Mouse (Mus musculus) neural tube, embryonic 12.5 days (tissue): Measurements from ENCODE around the gene Fam178b. TPM values are rescaled to one million over a fixed set of nuclear protein-coding genes. Genes with fewer than 3 reads are reported as not detected.
A peak's percentile ranks its signal among the peaks of the same experiment; 100 is the strongest.

Experiments
- ATAC-seq: fragments of 200-750 bp; cut with Nextera tagmentation; 2 replicates; pipeline ENCODE4 v1.8.0; 2017; ENCODE audit warnings: low read depth, mild to moderate bottlenecking, moderate TSS enrichment, moderate library complexity; ENCODE audit not compliant: low FRiP score
- H3K27ac ChIP-seq: fragments of 300-500 bp; sonication (generic); 2 replicates; pipeline ENCODE4 v1.5.1; 2016
- H3K27me3 ChIP-seq: fragments of 300-500 bp; sonication (generic); replicated peaks from 2 replicates; pipeline ENCODE4 v1.6.1; 2016; ENCODE audit warnings: mild to moderate bottlenecking
- H3K36me3 ChIP-seq: fragments of 300-500 bp; sonication (generic); 2 replicates; pipeline ENCODE4 v1.6.1; 2016; ENCODE audit warnings: mild to moderate bottlenecking
- H3K4me1 ChIP-seq: fragments of 300-500 bp; sonication (generic); 2 replicates; pipeline ENCODE4 v1.6.1; 2016
- H3K4me2 ChIP-seq: fragments of 300-500 bp; sonication (generic); replicated peaks from 2 replicates; pipeline ENCODE4 v1.6.1; 2016; ENCODE audit warnings: mild to moderate bottlenecking
- H3K4me3 ChIP-seq: fragments of 300-500 bp; sonication (generic); 2 replicates; pipeline ENCODE4 v1.5.1; 2016
- H3K9ac ChIP-seq: fragments of 300-500 bp; sonication (generic); 2 replicates; pipeline ENCODE4 v1.6.1; 2016; ENCODE audit warnings: mild to moderate bottlenecking
- H3K9me3 ChIP-seq: fragments of 300-500 bp; sonication (generic); 2 replicates; pipeline ENCODE4 v1.6.1; 2016; ENCODE audit warnings: mild to moderate bottlenecking
- WGBS: fragments of 180-500 bp; shearing (Covaris S2); methylation state at CpG from one replicate; pipeline ENCODE4 v1.1.7; 2016; 5-methylcytosine and 5-hydroxymethylcytosine counted together
- polyA plus RNA-seq: library from polyadenylated mRNA; unstranded; fragments of >200 nt; fragmentation: Nextera tagmentation; extraction: Ambion mirVana; gene quantifications from 2 replicates; pipeline ENCODE4 v1.2.1, GENCODE M21; 2016

Gene Fam178b
- polyA plus RNA-seq, 1 experiment from 2014 or later: 0.48 TPM

GRCm38 (mm10) chr1:36611449-36612123, 71.4 kb downstream of the Fam178b start:
- Histone ChIP-seq H3K9me3 (no peaks in the 10 kb centered on the region), H3K36me3 (no peaks in the 10 kb centered on the region), H3K9ac (peak overlapping the region; percentile 26; the same call in 1 of the 2 replicates), H3K27me3 (no peaks in the 10 kb centered on the region), H3K4me1 (peaks cover 7% of the 10 kb centered on the region), H3K27ac (no peak overlapping the region), H3K4me3 (no peak overlapping the region), H3K4me2 (no peak overlapping the region)
- ATAC-seq: no peak
- WGBS: 60% methylated on average over 13 of the region's 13 CpGs

GRCm38 (mm10) chr1:36608211-36608610, 74.8 kb downstream of the Fam178b start:
- WGBS: 73% methylated on average over 4 of the region's 4 CpGs
- H3K4me1 ChIP-seq: peaks cover 13% of the 10 kb centered on the region
- H3K9me3 ChIP-seq: no peaks in the 10 kb centered on the region
- H3K27ac ChIP-seq: no peak overlapping the region
- H3K27me3 ChIP-seq: no peaks in the 10 kb centered on the region
- H3K9ac ChIP-seq: no peak overlapping the region
- H3K4me3 ChIP-seq: no peak overlapping the region
- H3K4me2 ChIP-seq: no peak overlapping the region
- H3K36me3 ChIP-seq: no peaks in the 10 kb centered on the region
- ATAC-seq: no peak

DNA sequence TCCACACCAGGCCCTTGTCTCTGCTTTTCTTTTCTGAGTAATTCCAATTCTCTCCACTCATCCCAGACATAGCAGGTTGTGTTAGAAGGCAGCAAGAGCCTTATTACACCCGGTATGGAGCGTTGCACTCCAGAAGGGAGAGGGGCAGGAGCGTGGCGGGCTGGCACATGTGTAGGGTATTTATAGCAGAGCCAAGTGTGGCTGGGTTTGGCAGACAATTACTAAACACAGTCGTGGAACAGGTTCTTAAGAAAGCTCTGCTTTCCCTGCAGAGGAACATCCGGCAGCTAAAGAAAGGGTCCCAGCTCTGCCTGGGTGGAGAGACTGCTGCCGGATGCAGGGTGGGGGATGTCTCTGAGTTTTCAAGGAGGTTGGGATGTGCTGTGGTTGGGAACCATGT, 76.0 kb downstream of the Fam178b start:
- WGBS: 72% methylated on average over 7 of the region's 7 CpGs
- no peak overlapping the region for H3K27ac ChIP-seq
- H3K4me2 ChIP-seq: no peak overlapping the region
- no peak for ATAC-seq
- H3K27me3 ChIP-seq: no peaks in the 10 kb centered on the region
- peaks cover 12% of the 10 kb centered on the region for H3K4me1 ChIP-seq
- no peak overlapping the region for H3K4me3 ChIP-seq
- H3K36me3 ChIP-seq: no peaks in the 10 kb centered on the region
- no peak overlapping the region for H3K9ac ChIP-seq
- no peaks in the 10 kb centered on the region for H3K9me3 ChIP-seq

GRCm38 (mm10) chr1:36604254-36605156, 78.5 kb downstream of the Fam178b start:
- H3K4me2 ChIP-seq: no peak overlapping the region
- no peak overlapping the region for H3K4me3 ChIP-seq
- H3K27me3 ChIP-seq: no peaks in the 10 kb centered on the region
- H3K9ac ChIP-seq: no peak overlapping the region
- peaks cover 6% of the 10 kb centered on the region; the same call in 1 of the 2 replicates for H3K4me1 ChIP-seq
- no peaks in the 10 kb centered on the region for H3K36me3 ChIP-seq
- no peaks in the 10 kb centered on the region for H3K9me3 ChIP-seq
- no peak for ATAC-seq
- no peak overlapping the region for H3K27ac ChIP-seq
- WGBS: 82% methylated on average over 12 of the region's 12 CpGs

DNA sequence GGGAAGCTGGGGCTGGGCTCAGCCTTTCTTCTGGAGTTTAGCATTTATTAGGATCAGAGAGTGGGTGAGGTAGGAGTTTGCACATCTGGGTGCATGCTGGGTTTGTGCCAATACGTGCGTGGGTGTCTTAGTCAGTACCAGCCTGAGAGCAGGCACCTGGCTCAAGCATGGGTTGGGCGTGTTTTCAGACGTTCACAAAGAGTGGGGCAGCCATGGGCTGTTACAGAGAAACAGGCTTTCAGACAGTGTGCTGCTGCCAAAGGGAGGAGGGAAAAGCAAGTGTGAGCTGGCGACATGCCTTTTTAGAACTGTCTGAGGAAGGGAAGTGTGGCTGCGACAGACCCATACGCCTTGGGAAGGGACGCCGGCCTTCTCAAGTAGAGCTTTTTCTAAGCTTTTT, 79.6 kb downstream of the Fam178b start:
- Histone ChIP-seq H3K9ac (no peak overlapping the region), H3K4me3 (no peak overlapping the region), H3K36me3 (no peaks in the 10 kb centered on the region), H3K9me3 (no peaks in the 10 kb centered on the region), H3K27me3 (no peaks in the 10 kb centered on the region), H3K27ac (no peak overlapping the region), H3K4me2 (no peak overlapping the region), H3K4me1 (peaks cover 6% of the 10 kb centered on the region; the same call in 1 of the 2 replicates)
- no peak for ATAC-seq
- WGBS: 67% methylated on average over 9 of the region's 9 CpGs

DNA sequence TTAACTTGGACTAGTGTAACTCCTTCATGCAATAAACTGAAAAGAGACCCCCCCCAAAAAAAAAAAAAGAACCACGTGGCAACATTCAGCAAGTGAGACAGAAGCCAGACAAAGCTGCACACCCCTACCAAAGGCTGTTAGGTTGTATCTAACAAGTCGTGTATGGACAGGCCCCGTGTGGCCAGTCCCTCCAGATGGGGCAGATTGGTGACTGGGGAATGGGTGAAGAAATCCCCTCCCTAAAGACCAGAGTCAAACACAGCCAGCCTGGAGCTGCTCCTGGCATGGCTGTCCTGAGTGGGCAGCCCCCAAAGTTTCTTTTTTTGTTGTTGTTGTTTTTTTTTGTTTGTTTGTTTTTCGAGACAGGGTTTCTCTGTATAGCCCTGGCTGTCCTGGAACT, 80.7 kb downstream of the Fam178b start:
- no peak for ATAC-seq
- no peaks in the 10 kb centered on the region for H3K36me3 ChIP-seq

DNA sequence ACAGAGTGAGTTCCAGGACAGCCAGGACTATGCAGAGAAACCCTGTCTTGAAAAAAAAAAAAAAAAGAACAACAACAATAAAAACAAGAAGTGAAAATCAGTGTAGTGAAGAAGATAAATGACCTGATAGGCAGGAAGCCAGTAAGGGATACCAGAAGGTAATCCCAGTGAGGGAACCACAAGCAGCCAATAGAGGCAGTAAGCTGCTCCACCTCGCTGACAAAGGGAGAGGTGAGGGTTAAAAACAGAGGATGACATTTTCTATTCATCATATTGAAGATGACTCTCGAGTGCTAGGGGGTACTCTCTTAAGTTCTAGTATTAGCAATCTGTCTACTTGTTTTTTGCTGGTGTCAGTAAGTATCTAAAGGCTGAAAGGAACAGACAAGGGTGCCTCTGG, 84.6 kb downstream of the Fam178b start:
- H3K4me1 ChIP-seq: peaks cover 13% of the 10 kb centered on the region
- H3K27me3 ChIP-seq: no peaks in the 10 kb centered on the region
- 77% methylated on average over 2 of the region's 2 CpGs for WGBS
- no peak overlapping the region for H3K4me2 ChIP-seq
- no peak overlapping the region for H3K27ac ChIP-seq
- no peak overlapping the region for H3K4me3 ChIP-seq
- no peaks in the 10 kb centered on the region for H3K9me3 ChIP-seq
- no peaks in the 10 kb centered on the region for H3K36me3 ChIP-seq
- no peak overlapping the region for H3K9ac ChIP-seq
- no peak for ATAC-seq

More for the DNA sequence above, 80.7 kb downstream of the Fam178b start:
- peaks cover 6% of the 10 kb centered on the region; the same call in 1 of the 2 replicates for H3K4me1 ChIP-seq
- no peak overlapping the region for H3K4me3 ChIP-seq
- H3K27ac ChIP-seq: no peak overlapping the region
- no peak overlapping the region for H3K9ac ChIP-seq
- no peaks in the 10 kb centered on the region for H3K9me3 ChIP-seq
- no peak overlapping the region for H3K4me2 ChIP-seq
- H3K27me3 ChIP-seq: no peaks in the 10 kb centered on the region
- 67% methylated on average over 4 of the region's 4 CpGs for WGBS

GRCm38 (mm10) chr1:36596114-36596513, 86.9 kb downstream of the Fam178b start:
- Histone ChIP-seq H3K4me2 (no peak overlapping the region), H3K27ac (no peak overlapping the region), H3K36me3 (no peaks in the 10 kb centered on the region), H3K4me3 (no peak overlapping the region), H3K4me1 (peaks cover 11% of the 10 kb centered on the region), H3K9ac (no peak overlapping the region), H3K9me3 (no peaks in the 10 kb centered on the region), H3K27me3 (no peaks in the 10 kb centered on the region)
- 18% methylated on average over 4 of the region's 4 CpGs for WGBS
- ATAC-seq: peak; percentile 79

DNA sequence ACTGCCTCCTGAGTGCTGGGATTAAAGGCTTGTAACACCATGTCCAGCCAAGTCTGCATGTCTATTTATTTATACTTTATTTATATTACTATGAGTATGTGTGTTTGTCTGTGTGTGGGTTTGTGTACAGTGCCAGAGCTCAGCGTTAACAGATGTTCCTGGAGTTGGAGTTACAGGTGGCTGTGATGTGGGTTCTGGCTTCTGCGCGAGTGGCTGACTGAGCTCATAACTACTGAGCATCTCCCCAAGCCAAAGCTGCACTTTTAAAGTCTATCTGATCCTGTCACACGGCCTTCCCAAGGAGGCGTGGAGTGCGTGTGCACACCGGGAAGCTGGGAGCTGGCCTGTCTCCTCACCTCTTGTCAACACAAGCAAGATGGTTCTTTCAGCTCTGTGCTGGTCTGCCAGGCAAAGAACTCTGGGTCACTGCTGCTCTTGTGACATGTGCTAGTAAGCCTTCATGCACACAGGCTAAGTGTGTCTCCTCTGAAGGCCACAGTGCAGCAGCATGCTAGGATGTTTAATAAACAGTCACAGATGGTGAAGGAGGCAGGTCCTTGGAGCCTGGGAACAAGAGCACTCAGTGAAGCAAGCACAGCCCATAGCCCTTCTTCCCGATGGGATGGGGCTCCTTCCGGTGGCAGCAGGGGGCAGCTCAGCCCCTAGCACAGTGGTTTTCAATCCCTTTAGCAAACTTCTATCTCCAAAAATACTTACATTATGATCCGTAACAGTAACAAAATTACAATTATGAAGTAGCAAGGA, 87.6 kb downstream of the Fam178b start:
- H3K9ac ChIP-seq: no peak overlapping the region
- no peaks in the 10 kb centered on the region for H3K9me3 ChIP-seq
- WGBS: 68% methylated on average over 10 of the region's 10 CpGs
- peaks cover 11% of the 10 kb centered on the region for H3K4me1 ChIP-seq
- no peaks in the 10 kb centered on the region for H3K36me3 ChIP-seq
- H3K27me3 ChIP-seq: no peaks in the 10 kb centered on the region
- H3K4me2 ChIP-seq: no peak overlapping the region
- peak; percentile 58; the same call in 1 of the 2 replicates for ATAC-seq
- H3K4me3 ChIP-seq: no peak overlapping the region
- no peak overlapping the region for H3K27ac ChIP-seq

- Histone ChIP-seq H3K4me3 (no peak overlapping the region), H3K4me1 (peaks cover 29% of the 10 kb centered on the region), H3K4me2 (no peak overlapping the region), H3K27me3 (no peaks in the 10 kb centered on the region), H3K9me3 (no peaks in the 10 kb centered on the region), H3K9ac (no peak overlapping the region), H3K27ac (no peak overlapping the region), H3K36me3 (no peaks in the 10 kb centered on the region)
- ATAC-seq: no peak
- WGBS: 15% methylated on average over 1 of the region's 1 CpGs
Measured at GRCm38 (mm10) chr1:36593099-36593498, 89.9 kb downstream of the Fam178b start.

GRCm38 (mm10) chr1:36591408-36591807, 91.6 kb downstream of the Fam178b start:
- H3K4me1 ChIP-seq: peaks cover 30% of the 10 kb centered on the region
- ATAC-seq: no peak
- no peak overlapping the region for H3K27ac ChIP-seq
- no peaks in the 10 kb centered on the region for H3K36me3 ChIP-seq
- no peaks in the 10 kb centered on the region for H3K27me3 ChIP-seq
- no peak overlapping the region for H3K4me2 ChIP-seq
- no peak overlapping the region for H3K4me3 ChIP-seq
- no peak overlapping the region for H3K9ac ChIP-seq
- no peaks in the 10 kb centered on the region for H3K9me3 ChIP-seq
- WGBS: 74% methylated on average over 2 of the region's 2 CpGs

DNA sequence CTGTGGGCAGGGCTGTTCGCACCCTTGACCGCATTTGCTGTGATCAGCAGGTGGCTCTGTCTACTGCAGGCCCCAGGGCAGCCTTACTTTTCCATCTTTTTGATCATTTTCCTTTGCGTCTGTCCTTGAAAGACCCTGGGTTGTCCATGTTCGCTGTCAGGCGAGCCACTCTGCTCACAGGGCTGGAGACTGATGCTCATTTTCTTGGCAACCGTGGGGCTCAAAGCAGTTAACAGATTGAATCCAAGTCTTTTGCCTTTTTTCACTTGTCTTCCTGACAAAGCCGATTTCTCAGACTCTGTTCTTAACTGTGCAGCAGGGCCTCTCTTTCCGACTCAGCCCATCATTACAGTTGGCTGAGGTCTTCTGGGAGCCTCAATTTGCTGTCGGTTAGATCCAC, 92.3 kb downstream of the Fam178b start:
- Histone ChIP-seq H3K36me3 (no peaks in the 10 kb centered on the region), H3K4me1 (peaks cover 24% of the 10 kb centered on the region), H3K4me3 (no peak overlapping the region)

More for the DNA sequence above, 92.3 kb downstream of the Fam178b start:
- no peak overlapping the region for H3K27ac ChIP-seq
- H3K9me3 ChIP-seq: no peaks in the 10 kb centered on the region
- H3K4me2 ChIP-seq: no peak overlapping the region
- H3K27me3 ChIP-seq: no peaks in the 10 kb centered on the region
- ATAC-seq: no peak
- WGBS: 75% methylated on average over 9 of the region's 9 CpGs
- no peak overlapping the region for H3K9ac ChIP-seq
